Mouse (Mus musculus) hindbrain, postnatal 0 days (tissue): ENCODE results near the gene Jam3. TPM values are rescaled to one million over a fixed set of nuclear protein-coding genes. Genes with fewer than 3 reads are reported as not detected.
A peak's percentile ranks its signal among the peaks of the same experiment; 100 is the strongest.
"Not testable (repeated sequence)": the region's sequence is repeated elsewhere in the genome, so short reads cannot be mapped to it uniquely, and the experiment has no call there.

Source experiments
- ATAC-seq: fragments of 200-750 bp; cut with Nextera tagmentation; 2 replicates; pipeline ENCODE4 v1.8.0; 2017; ENCODE audit warnings: mild to moderate bottlenecking, moderate TSS enrichment, moderate library complexity
- DNase-seq: peaks from one replicate; pipeline ENCODE4 v3.0.0-alpha.2; 2015; ENCODE audit warnings: low spot score
- H3K27ac ChIP-seq: fragments of 300-500 bp; sonication (generic); 2 replicates; pipeline ENCODE4 v1.5.1; 2014; ENCODE audit warnings: mild to moderate bottlenecking
- H3K27me3 ChIP-seq: fragments of 300-500 bp; sonication (generic); 2 replicates; pipeline ENCODE4 v1.6.1; 2014; ENCODE audit warnings: low read length, mixed read lengths; ENCODE audit not compliant: insufficient read depth
- H3K36me3 ChIP-seq: fragments of 300-500 bp; sonication (generic); 2 replicates; pipeline ENCODE4 v1.6.1; 2014; ENCODE audit warnings: low read length, mixed read lengths; ENCODE audit not compliant: insufficient read depth
- H3K4me1 ChIP-seq: fragments of 300-500 bp; sonication (generic); 2 replicates; pipeline ENCODE4 v1.6.1; 2014; ENCODE audit warnings: antibody characterized with exemption, low read length, mixed read lengths; ENCODE audit not compliant: insufficient read depth
- H3K4me2 ChIP-seq: fragments of 300-500 bp; sonication (generic); 2 replicates; pipeline ENCODE4 v1.6.1; 2014; ENCODE audit warnings: low read depth, mild to moderate bottlenecking, low read length, moderate library complexity, mixed read lengths
- H3K4me3 ChIP-seq: fragments of 300-500 bp; sonication (generic); 2 replicates; pipeline ENCODE4 v1.5.1; 2014; ENCODE audit warnings: low read length
- H3K9ac ChIP-seq: fragments of 300-500 bp; sonication (generic); replicated peaks from 2 replicates; pipeline ENCODE4 v1.6.1; 2014; ENCODE audit warnings: mild to moderate bottlenecking, low read length, moderate library complexity, mixed read lengths
- H3K9me3 ChIP-seq: fragments of 300-500 bp; sonication (generic); 2 replicates; pipeline ENCODE4 v1.6.1; 2016; ENCODE audit warnings: low read length, mixed read lengths
- CTCF ChIP-seq: IDR thresholded peaks from 2 replicates; pipeline ENCODE4 v1.5.1; 2016; ENCODE audit warnings: antibody characterized with exemption, control low read depth, low read depth
- WGBS: fragments of 180-500 bp; shearing (Covaris S2); extraction: QIAGEN DNeasy Blood & Tissue Kit; methylation state at CpG from one replicate; pipeline ENCODE4 v1.1.7; 2014; 5-methylcytosine and 5-hydroxymethylcytosine counted together
- polyA plus RNA-seq: library from polyadenylated mRNA; unstranded; fragments of >200 nt; fragmentation: Nextera tagmentation; extraction: Ambion mirVana; gene quantifications from 2 replicates; pipeline ENCODE4 v1.2.1, GENCODE M21; 2015
- total RNA-seq: library from RNA; depleted of rRNA; stranded (reverse); fragments of >200 nt; gene quantifications from 2 replicates; pipeline ENCODE4 v1.2.3, GENCODE M21; 2014

Jam3 gene
- total and polyA plus RNA-seq, 2 experiments from 2014 or later, result 28.9 to 37.6 TPM

DNA sequence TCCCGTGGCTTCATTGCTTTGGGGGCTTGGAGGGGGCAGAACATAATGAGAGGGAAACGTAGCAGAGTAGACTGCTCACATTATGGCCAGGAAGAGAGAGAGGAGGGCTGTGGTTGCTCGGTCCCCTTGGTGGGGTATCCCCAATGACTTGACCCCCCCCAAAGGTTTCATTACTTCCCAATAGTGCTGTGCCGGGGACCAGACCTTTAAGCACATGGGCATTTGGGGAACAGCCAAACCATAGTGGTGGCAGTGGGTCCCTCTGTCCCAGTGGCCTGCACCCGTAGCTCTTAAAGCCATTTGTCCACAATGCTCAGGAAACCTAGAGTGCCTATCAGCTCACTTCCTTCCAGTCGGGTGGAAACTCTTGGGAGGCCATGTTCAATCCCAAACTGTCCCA lies 17.6 kb upstream of the Jam3 start:
- Histone ChIP-seq H3K4me1 (0 out of 2 replicates have a peak, but pooled peaks cover 4% of the 10 kb centered on the region), H3K27me3 (no peaks in the 10 kb centered on the region), H3K9me3 (no peaks in the 10 kb centered on the region), H3K36me3 (no peaks in the 10 kb centered on the region), H3K4me2 (no peak overlapping the region), H3K27ac (no peak overlapping the region), H3K9ac (no peak overlapping the region), H3K4me3 (no peak overlapping the region)
- 81% methylated on average over 6 of the region's 6 CpGs for WGBS
- no peak for DNase-seq
- no peak for ATAC-seq
- TF ChIP-seq CTCF, result no peak

DNA sequence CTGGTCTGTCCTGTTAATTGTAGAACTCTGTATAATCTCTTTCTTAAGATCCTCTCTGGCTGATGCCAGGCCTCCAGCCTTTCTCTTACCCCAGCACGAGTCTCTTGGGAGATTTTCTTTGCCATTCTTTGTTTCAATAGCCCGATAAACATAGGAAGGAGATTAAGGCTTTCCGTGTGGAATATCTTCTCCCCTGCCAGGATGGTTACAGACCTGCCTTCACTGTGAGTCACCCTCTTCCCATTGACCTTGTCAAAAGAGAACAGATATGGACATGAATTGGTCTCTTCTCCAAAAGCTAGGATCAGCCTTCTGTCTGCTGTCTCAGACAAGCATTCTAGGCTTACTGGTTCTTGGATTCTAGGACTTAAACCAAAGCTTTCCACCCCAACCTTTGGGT lies 15.5 kb upstream of the Jam3 start:
- ATAC-seq, result no peak
- no peak overlapping the region for H3K4me2 ChIP-seq

DNA sequence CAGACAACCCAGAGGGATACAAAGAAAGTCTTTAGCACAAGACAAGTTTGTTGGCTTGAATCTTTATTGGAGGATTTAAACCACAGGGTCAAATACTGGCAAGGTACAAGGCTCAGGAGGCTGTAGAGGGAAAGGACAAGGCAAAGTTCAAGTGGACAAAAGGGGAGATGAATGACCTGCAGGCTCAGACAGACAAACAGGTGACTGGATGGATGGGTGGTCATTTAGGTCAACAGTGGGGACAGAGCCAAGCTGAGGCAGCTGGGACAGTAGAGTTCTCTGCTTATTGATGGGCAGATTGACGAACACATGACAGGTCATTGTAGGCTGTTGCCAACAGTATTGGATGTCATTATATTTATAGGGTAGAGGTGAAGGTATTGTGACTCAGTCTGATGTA lies 11.8 kb upstream of the Jam3 start:
- H3K27ac ChIP-seq, result no peak overlapping the region

More for the DNA sequence above, 15.5 kb upstream of the Jam3 start:
- TF ChIP-seq CTCF, result no peak
- H3K27ac ChIP-seq, result no peak overlapping the region
- H3K4me1 ChIP-seq, result 0 out of 2 replicates have a peak, but pooled peaks cover 4% of the 10 kb centered on the region
- no peaks in the 10 kb centered on the region for H3K36me3 ChIP-seq
- H3K9ac ChIP-seq, result no peak overlapping the region
- H3K27me3 ChIP-seq, result no peaks in the 10 kb centered on the region
- DNase-seq, result no peak
- H3K9me3 ChIP-seq, result no peaks in the 10 kb centered on the region
- H3K4me3 ChIP-seq, result no peak overlapping the region
- WGBS, result 63% methylated on average over 3 of the region's 3 CpGs

DNA sequence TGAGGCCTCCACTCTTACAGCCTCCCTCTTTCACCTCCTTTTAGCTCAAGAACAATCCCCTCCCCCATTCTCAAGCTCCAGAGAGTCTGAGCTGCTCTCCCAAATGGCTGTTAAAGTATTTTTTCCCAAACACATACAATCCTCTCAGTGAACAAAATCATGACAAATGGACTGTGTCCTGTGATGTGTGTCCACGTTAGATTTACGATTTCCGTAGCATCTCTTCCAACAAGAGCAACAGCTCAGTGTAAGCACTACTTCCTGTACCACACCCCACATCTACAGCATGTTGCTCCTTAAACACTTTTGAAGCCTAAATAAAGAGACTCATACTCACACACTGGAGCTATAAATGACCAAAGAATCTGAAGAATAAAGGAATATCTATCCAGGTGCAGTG lies 10.4 kb upstream of the Jam3 start:
- Histone ChIP-seq H3K36me3 (no peaks in the 10 kb centered on the region), H3K4me1 (no peaks in the 10 kb centered on the region), H3K27me3 (no peaks in the 10 kb centered on the region), H3K4me2 (no peak overlapping the region), H3K4me3 (no peak overlapping the region), H3K27ac (no peak overlapping the region), H3K9ac (no peak overlapping the region), H3K9me3 (no peaks in the 10 kb centered on the region)
- DNase-seq, result no peak
- no peak for TF ChIP-seq CTCF
- 75% methylated on average over 3 of the region's 3 CpGs for WGBS
- no peak for ATAC-seq

More for the DNA sequence above, 11.8 kb upstream of the Jam3 start:
- no peak for DNase-seq
- Histone ChIP-seq H3K4me2 (no peak overlapping the region), H3K4me1 (no peaks in the 10 kb centered on the region), H3K4me3 (no peak overlapping the region), H3K36me3 (no peaks in the 10 kb centered on the region), H3K9me3 (no peaks in the 10 kb centered on the region), H3K27me3 (no peaks in the 10 kb centered on the region), H3K9ac (no peak overlapping the region)
- no peak for ATAC-seq
- WGBS, result 81% methylated on average over 1 of the region's 1 CpGs
- TF ChIP-seq CTCF, result no peak

DNA sequence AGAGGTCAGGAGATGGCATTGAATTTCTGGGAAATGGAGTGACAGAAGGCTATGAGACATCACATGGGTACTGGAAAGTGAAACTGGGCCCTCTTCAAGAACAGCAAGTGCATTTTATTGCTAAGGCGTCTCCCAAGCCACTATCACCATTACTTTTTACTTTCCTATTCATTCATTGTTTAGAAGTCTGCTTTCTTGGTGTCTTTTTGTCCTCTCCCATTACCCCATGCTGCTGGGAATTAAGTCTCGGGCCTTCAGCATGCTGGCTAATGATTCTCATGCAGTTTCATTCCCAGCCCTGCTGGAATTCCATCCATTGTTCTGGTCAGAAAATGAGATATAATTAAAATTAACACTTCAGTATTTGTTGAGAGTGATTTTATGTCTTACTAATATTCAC lies 9.7 kb upstream of the Jam3 start:
- Histone ChIP-seq H3K4me2 (no peak overlapping the region), H3K27me3 (no peaks in the 10 kb centered on the region), H3K4me3 (no peak overlapping the region), H3K4me1 (no peaks in the 10 kb centered on the region), H3K9ac (no peak overlapping the region), H3K27ac (no peak overlapping the region), H3K9me3 (no peaks in the 10 kb centered on the region), H3K36me3 (no peaks in the 10 kb centered on the region)
- no peak for TF ChIP-seq CTCF
- no peak for ATAC-seq
- no peak for DNase-seq
- 37% methylated on average over 2 of the region's 2 CpGs for WGBS

DNA sequence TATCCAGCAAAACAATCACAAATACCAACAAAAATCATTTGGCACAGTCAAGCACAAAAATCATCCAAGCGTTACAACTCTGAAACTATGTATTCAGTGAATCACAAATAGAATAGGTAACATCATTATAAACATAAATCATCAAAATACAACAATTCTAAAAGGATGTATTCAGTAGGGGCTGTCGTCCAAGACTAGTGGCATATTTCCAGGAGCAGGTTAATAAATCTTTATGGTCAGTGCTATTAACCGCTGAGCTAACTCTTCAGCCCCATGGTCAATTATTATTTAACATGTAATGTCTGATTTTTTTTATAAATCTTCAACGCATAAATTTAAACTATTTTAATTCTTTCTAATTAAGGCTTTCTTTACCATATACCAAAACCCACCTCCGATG lies 8.4 kb upstream of the Jam3 start:
- not testable (repeated sequence) for H3K4me2 ChIP-seq, H3K27ac ChIP-seq, H3K36me3 ChIP-seq, H3K4me1 ChIP-seq, H3K9ac ChIP-seq, H3K9me3 ChIP-seq, H3K27me3 ChIP-seq, ATAC-seq, H3K4me3 ChIP-seq, DNase-seq
- 63% methylated on average over 5 of the region's 5 CpGs for WGBS

DNA sequence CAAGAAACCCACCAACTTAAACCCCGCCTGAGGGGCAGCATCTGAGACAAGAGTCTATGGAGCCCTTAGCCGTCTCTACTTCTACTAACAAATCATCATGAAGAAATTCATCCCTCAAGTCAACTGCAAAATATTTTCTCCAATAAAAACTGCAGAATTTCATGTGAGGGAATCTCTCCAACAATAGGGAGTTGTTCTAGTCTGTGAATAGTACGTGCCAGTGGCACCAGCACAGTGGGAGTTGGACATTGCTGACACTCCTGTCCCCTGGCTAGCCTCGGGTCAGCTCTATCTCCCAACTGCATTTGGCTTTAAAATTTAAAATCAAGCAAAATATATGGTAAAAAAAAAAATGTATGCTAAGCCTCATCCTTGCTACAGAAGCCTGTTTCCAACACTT lies 1.4 kb downstream of the Jam3 start:
- Histone ChIP-seq H3K27ac (no peak overlapping the region), H3K4me1 (peaks cover 15% of the 10 kb centered on the region; the same call in 1 of the 2 replicates)

More for the DNA sequence above, 1.4 kb downstream of the Jam3 start:
- ATAC-seq (no peak), DNase-seq (no peak)
- H3K4me2 ChIP-seq, result peak overlapping the region; percentile 62
- H3K9ac ChIP-seq, result no peak overlapping the region; the same call in 1 of the 2 replicates
- H3K27me3 ChIP-seq, result no peaks in the 10 kb centered on the region
- H3K36me3 ChIP-seq, result no peaks in the 10 kb centered on the region
- H3K9me3 ChIP-seq, result no peaks in the 10 kb centered on the region
- TF ChIP-seq CTCF, result no peak
- 38% methylated on average over 4 of the region's 4 CpGs for WGBS
- peak overlapping the region; percentile 60; the same call in 1 of the 2 replicates for H3K4me3 ChIP-seq
